Mouse (Mus musculus) heart, postnatal 0 days (tissue): ENCODE measurements around the gene Kif24.

Source experiments
- CTCF ChIP-seq: IDR thresholded peaks from 2 replicates; pipeline ENCODE4 v1.5.1; 2016; ENCODE audit warnings: antibody characterized with exemption, control low read depth, low read depth
- EP300 ChIP-seq: IDR thresholded peaks from 2 replicates; pipeline ENCODE4 v1.6.1; 2016; ENCODE audit warnings: antibody characterized with exemption, low read depth

GRCm38 (mm10) chr4:41481601-41482017, 16.9 kb upstream of the Kif24 start:
- no peak for TF ChIP-seq EP300
- TF ChIP-seq CTCF: no peak
